Mouse (Mus musculus): ENCODE measurements around the gene Clgn.
A peak's percentile ranks its signal among the peaks of the same experiment; 100 is the strongest.

The Clgn gene

DNA sequence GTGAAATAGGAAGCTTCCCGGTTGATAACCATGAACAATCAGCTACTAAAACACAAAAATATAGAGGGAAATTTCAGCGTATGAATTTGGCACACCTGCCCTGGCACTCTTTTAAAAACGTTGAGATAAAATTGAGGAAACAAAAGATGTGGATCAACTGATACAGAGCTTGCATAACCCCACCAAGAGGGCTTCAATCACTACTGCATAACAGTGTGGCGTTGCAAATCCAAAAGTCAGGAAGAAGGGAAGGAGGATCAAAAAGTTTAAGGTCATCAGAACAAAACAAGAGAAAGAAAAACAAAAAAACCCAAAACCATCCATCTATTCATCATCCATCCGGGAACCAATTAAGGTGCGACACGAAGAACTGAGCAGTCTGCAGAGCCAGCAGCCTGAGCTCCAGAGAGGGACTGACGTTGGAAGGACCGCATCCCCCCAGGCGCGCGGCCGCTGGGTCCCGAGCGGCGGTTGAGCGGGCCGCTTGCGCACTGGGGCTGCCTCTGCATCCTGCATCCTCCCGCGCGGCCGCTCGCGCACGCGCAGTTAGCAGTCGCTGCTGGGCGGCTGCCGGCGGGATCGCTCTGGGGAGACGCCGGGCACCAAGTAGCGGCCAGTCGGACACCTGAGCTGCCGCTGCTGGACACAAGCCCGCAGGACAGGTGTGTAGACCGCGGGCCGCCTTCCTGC lies at the start of gene Clgn:
TSS of gene Clgn (plus strand) at position 552 of the 690 bp plus-strand sequence.
- DNase-seq = peak; percentile 9

DNA sequence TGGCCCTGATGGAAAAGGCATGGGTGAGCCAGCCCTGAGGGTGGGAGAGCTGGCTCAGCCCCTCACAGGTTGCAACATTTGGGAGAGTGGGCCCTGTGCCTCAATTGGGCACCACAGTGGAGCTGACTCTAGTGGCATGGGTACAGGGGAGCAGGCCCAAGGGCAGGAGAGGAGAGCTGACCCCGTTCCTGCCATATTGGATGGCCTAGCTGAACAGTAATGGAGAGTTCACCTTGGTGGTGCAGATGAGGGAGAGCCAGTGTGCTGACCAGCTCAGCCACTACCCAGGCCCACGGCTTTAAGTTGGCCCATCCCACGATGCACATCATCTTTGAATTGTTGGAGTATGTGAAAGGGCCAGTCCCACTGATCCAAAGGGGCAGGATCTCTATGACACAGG lies 47.6 kb upstream of the Clgn start:
- DNase-seq = no peak

DNA sequence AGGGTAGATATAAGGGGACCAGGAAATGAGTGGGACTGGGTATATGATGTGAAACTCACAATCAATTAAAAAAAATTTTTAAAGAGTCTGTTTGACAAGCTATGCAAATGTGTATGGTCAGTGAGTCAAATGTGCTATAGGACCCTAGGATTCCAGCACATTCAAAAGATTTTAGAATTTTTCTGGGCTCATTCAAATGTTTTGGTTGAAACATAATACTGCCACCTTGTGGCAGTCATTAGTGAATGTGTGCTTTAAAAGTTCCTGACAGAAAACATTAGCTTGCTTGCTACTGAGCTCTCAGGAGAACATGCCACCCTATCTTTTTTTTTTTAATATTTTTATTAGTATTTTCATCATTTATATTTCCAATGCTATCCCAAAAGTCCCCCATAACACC lies 47.0 kb upstream of the Clgn start:
- no peak for DNase-seq

DNA sequence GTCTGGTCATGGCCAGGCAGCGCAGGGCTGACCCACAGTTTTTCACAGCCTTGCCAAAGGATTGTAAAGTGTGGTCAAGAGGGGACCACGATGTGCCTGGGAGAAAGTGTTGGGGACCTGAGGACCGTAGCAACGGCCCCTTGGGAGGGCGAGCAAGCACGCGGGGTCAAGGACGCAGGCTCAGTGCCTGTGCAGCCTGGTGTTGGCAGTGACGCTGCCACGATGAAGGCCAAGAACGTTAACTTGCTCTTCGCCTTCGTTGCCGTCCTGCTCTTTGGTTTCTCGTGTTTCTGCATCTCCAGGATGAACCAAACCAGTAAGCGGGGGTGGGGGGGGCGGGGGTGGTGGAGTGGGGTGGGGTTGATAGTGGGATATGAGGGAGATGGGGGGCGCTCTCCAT lies 41.4 kb upstream of the Clgn start, which contains the start of gene Mgat4d:
TSS of gene Mgat4d (plus strand) at position 209 of the 400 bp plus-strand sequence.
- DNase-seq = no peak

DNA sequence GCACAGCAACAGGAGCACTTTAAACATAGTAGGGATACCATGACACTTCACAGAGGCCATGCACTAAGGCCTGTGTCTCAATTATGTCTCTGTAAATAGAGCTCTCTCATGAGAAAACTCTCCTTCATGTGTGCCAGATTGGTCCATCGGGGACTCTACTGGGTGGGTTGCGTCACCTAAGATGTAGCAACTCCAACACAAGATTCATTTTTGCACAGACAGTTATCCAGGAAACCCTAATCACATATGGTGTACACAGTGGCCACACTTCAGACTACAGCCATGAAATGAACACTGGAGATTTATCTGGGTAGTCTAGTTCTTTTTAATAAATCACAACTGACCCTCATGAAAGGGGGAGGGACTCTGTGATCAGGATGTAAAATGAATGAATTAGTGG lies 38.4 kb upstream of the Clgn start:
- DNase-seq = no peak

DNA sequence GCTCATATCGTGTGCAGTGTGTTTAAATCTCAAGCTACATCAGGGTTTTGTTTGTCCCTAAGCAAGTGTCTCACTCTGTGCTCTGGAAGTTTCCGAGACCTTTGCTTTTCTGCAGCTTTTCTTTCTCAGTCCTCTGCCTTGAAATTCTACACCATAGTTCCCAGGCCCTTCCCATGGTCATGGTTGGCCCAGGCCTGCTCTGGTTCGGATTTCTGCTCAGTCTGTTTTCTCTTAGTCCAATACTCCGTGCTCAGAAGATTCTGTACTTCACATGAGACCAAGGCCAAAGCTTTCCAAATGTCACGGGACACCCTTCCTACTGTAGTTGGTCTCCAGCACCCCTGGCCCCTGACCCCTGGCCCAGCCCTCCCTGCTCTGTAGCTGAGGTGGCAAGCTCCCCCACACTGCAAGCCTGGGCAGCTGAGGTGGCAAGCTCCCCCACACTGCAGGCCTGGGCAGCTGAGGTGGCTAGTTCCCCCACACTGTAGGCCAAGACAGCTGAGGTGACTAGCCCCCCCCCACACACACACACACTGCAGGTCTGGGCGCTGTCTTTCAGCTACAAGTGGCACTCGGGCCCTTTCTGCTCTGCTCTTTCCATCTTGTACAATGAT lies 26.4 kb upstream of the Clgn start:
- no peak for DNase-seq

DNA sequence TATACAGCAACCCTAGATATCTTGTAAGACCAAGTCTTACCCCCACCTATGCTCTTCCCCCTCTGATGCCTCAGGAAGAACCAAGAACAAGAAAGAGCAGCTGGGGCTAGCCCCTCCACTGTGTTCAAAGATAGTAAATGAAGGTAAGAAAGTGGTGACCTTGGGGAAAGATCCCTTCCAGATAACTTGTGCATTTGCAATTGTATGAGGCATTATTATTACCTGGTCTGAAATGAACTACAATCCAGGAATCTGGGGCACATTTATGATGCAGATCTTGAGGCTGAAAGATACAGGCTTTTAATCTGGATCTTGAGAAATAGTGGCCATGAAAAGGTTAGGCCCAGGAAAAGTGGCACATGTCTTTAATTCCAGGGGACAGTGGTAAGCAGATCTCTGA lies 12.4 kb upstream of the Clgn start:
- DNase-seq = no peak

DNA sequence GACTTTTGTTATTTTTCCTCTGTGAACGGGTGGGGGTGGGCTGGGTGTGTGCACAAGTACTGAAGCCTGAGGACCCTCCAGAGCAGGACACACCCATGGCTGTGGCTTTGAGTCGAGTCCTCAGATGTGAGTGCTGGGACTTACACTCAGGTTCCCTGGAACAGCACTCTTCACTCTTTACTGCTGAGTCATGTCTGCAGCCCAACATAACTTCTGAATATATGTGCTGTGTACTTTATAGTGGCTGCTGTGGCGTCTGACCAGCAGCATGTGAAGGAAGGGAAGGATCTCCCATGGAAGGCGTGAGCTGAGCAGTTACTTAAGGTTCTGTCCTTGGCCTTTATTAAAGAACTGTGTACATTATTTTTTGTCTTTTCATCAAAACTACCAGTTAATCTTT lies 9.5 kb upstream of the Clgn start:
- no peak for DNase-seq

DNA sequence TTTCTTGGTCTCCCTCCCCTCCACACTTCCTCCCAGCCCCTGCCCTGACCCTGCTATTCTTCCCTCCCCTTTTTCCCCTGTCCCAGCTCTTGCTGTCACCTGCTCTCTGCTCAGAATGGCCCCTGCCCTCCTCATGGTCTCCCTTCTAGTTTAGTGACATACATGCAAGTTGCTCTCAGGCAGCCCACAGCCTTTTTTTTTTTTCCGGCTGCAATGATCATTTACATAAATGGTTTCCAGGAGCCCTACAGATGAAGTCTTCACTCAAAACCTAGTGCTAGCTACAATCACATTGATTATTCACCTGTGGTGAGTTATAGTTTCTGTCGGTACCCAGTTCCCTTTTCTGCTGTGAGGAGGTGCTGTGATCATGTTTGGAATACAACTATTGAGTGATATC lies 8.7 kb upstream of the Clgn start:
- DNase-seq = no peak

DNA sequence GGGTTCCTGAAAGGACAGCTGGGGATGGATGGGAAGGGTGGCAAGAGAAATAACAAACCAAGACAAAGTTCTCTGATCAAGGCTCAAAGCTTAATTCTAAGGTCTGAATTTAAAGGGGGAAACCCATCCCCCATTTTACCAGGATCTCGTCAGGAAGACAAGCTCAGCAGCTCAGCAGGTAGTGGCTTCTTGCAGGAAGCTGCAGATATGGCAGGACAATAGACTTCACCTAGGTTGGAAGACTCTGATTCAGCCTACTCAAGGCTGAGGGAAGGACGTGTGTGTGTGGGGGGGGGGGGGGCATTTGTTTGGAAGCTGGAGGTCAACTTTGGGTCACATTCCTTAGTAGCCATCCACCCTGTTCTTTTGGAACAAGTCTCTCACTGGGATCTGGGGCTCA lies 6.8 kb upstream of the Clgn start:
- no peak for DNase-seq

DNA sequence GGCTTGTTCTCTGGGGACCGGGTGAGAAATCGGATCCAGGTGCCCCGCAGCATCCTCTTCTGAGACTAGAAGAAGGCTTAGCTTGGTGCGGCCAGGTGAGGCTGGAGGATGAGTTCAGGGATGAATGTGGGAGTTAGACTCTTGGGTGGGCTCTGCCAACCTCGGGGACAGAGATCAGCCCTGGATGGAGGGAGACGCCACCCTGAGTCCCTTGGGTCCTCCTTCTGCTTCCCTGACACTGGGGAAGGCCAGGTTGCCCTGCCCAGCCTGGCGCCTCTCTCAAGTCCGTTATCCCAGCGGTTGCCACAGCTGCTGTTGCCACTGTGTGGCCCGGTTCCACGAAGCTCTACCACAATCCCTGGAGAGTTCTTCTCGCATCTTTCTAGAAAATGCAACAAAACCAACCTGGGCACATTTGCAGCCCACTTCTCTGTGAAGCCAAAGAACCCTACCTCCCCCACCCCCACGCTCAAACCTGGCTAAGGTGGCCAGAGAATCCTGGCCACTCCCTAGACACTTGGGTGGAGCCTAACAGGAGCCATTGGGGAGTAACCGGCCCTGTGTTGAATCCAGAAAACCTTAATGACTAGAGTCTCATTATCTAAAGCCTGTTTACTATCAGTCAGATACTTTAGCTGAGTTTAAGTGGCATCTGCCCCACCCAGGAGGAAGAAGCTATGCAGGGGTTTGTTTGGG lies 487 bp downstream of the Clgn start:
- no peak for DNase-seq

DNA sequence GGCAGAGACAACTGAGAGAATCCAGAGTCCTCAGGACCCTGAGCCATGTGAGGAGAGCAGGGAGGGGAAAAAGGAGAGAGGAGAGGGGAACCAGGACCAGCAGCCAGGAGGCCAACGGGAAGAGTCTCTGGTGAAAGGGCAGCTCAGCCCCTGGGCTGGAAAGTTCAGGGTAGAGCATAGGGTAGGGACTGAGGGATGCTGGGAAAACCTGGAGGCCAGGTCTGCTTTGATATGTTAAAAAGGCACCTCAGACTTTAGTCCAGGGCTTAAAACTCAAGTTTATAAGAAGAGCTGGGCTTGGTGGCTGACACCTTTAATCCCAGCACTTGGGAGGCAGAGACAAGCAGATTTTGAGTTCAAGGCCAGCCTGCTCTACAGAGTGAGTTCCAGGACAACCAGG lies 2.9 kb downstream of the Clgn start:
- DNase-seq = no peak

DNA sequence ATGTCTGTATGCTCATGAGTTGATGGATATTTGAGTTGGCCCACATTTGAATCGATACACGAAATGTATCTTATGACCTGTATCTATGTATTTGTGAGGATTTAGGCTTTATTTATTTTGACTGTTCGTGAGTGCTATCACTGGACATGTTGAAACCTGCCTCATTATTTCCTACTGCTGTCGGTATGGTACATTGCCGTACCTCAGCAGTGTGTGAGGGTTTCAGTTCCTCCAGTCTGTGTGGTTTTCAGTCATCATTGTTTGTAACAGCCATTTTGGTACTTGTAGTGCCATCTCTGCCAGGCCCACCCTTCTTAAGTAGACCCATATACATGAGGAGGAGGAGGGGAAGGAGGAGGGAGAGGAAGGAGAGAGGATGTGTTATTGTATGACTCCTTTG lies 4.7 kb downstream of the Clgn start:
- no peak for DNase-seq

DNA sequence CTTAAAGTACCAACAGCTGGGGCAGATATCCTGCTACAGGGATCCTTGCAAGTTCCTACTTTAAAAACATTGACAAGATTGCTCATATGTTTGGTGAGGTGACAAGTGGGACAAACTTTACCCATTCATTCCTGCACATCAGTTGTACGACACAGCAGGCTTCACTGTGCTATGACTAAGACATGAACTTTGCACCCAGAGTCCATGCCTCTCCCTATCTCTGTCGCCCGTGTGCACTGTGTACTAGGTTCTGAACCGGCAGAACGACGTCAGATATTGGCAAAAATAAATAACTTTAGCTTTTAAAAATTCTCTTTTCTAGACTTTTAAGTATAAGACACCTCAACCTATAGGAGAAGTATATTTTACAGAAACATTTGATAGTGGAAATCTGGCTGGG lies 7.0 kb downstream of the Clgn start:
- no peak for DNase-seq

DNA sequence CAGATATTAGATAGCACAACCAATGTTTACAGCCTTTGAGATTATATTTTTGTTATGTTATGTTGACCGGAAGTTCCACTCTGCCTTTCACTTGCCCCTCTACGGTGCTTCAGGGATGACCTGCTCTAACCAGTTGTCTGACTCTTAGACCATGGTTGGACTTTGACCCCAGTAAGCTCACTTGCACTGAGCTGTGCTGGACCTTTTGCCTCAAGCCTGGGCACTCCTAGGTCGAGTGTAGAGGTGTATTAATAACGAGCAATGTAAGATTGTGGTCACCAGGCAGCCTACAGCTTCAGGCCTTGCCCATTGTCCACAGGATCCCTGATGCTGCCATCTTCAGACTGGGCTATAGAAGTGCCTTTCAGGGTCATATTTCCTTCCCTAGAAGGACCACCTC lies 8.1 kb downstream of the Clgn start:
- no peak for DNase-seq

DNA sequence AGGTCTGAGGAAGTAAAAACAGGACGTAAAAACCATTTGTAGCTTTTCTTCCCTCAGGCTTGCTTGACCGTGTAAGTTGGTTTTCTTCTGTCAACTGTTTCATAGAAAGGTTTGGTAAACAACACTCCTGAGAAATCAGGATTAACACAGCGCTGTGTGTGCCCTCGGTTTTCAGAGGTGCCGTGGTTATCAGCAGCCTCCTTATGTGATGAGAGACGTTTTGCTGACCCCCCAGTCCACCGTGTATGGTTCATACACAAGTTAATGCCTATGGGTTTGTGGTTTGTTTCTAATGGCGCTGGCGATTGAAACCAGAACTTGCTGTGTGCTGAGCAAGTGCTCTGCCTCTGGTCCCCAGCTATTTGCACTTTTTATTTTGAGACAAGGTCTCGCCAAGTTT lies 15.9 kb downstream of the Clgn start:
- no peak for DNase-seq

DNA sequence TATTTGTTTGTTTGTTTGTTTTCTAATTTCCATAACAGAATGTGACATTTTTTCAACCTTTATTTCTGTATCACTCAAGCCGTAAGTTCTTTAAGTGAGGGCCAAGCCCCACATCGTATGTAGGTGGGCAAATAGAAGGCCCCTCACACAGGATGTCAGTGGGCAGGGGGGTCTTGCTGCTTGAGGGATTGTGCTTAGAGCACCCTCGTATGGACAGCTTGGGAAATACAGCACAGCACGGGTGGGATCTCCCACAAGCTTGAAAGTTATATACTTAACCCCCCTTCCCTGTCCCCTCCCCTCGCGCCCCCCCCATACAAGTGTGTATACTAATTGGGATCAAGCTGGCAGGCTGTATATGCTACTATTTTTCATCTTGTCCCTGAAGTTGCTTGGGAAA lies 17.2 kb downstream of the Clgn start:
- DNase-seq = no peak

DNA sequence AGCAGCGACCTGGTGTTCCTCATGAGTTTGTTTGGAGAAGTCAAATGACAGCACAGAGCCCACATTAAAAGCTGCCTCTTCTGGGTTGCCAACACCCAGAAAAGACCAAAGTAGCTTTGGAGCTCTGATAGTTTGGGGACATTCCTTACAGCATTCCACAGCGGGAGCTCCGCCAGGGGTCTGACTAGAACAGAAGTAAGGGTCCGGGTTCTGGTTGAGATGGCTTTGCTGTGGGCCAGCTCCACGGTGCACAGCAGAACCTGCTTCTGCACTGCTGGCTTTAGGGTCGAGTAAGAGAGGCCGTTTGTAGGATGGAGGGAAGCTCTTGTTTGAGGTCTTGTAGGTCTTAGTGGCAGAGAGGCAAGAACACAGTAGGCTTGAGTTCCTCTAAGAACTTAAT lies 18.8 kb downstream of the Clgn start:
- no peak for DNase-seq

DNA sequence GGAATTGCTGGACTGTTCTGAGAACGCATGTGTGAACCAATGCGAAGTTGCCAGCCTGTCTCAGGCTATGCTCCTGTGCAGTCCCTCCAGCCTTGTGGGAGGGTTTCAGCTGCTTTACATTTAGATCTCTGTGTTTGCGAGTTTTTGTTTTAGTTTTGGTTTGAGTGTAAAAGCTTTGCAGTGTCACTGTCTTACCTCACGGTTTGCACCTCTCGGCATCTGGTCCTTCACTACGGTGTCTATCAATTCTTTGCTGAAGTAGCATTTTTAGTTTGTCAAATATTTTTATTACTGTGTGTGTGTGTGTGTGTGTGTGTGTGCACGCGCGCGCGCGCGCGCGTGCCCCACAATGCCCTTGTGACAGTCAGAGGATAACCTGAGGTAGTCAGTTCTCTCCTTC lies 27.2 kb downstream of the Clgn start:
- no peak for DNase-seq

DNA sequence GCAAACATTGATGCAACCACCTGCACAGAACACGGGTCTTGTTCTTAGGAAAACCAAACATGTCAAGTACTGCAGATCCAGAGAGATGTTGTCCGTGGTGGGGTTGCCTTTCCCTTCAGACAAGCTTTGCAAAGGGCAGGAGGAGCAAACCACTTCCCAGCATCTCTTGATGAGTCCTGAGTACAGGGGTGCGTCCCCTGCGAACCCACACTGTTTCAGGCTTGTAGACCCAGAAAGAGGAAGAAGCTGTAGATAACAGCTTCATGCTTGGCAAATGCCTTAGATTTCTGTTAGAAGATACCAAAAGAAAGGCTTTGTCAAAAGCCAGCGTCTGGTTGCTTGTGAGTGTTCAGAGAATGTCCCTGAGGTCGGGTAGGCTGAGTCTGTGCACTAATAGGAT lies 28.3 kb downstream of the Clgn start:
- no peak for DNase-seq

DNA sequence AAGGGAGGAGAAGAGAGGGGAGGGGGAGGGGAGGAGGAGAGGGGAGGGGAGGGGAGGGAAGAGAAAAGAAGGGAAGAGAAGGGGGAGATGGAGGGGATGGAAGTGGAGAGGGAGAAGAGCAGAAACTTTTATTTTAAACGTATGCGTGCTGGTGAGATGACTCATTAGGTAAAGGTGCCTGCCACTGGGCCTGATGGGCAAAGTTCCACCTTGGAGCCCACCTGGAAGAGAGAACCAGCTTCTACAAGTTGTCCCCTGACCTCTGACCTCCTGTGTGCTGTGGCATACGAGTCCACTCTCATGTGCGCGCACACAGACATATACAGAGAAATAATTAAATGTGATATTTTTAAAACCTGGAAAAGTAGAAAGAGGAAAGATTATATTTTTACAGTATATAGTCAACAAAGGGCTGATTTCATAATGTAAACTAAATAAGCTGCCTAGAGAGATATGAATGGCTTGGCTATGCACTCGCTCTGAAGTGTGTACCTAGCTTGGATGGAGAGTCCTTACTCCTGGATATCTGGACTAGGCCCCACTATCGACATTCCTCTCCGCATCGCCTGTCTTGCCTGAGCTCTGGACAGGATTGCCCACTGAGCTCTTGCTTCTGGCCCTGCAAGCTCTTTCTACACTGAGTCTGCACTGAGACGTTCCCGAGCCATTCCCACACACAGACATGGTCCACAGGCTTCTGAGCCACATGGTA lies 29.3 kb downstream of the Clgn start:
- no peak for DNase-seq

DNA sequence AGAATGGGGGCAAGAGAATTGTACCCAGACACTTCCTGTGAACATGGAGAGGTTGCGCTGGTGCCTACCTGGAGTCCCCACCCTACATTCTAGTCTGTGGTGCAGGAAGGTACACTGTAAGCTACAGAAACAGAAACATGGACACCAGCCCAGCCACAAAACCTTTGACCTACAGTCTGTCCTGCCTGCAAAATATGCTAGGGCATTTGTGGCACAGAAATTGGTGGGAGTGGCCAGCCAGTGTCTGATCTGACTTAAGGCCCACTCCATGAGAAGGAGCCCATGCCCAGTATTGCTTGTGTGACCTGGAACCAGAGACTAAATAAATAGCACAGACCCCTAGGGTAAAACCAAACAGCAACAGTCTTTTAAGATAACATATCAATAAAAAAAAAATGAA lies 31.7 kb downstream of the Clgn start:
- DNase-seq = no peak

DNA sequence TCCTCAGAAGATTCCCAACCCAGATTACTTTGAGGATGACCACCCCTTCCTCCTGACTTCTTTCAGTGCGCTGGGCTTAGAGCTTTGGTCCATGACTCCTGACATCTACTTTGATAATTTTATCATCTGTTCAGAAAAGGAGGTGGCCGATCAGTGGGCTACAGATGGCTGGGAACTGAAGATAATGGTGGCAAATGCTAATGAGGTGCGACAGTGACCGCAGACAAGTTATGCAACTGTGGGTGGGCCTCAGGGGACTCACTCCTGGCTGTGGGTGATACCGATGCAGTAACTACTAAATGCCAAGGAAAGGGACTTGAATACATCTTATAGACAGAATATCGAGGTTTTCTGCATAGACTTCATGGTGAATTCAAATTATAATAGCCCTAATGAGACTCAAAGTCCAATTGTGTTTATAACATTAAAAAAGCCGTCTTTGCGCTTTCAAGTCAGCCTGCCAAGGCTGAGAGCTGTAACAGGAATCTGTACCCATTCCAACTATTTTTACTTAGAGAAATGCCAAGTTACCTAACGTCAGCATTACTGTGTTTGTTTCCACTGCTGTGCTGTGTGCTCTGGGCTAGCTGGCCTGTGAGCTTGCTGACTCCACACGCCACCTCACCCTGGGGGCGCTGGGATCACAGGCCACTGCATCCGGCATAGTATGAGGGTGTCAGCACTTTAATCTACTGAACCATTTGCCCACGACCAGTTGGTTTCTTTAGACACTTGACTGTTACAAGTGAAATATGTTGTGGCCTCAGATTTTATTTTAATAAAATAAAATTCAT lies 33.6 kb downstream of the Clgn start:
- DNase-seq = peak; percentile 33
